Mouse (Mus musculus) stomach, postnatal 0 days (tissue): ENCODE measurements around the gene Slc7a15. TPM values are rescaled to one million over a fixed set of nuclear protein-coding genes. Genes with fewer than 3 reads are reported as not detected.
"Not testable (repeated sequence)": the region's sequence is repeated elsewhere in the genome, so short reads cannot be mapped to it uniquely, and the experiment has no call there.

ENCODE experiments used
- ATAC-seq: fragments of 200-750 bp; cut with Nextera tagmentation; 2 replicates; pipeline ENCODE4 v1.8.0; 2017; ENCODE audit not compliant: low FRiP score, low TSS enrichment
- DNase-seq: peaks from one replicate; pipeline ENCODE4 v3.0.0-alpha.2; 2016; ENCODE audit warnings: low spot score
- H3K27ac ChIP-seq: fragments of 300-500 bp; sonication (generic); replicated peaks from 2 replicates; pipeline ENCODE4 v1.5.1; 2014; ENCODE audit warnings: mild to moderate bottlenecking, control low read depth
- H3K27me3 ChIP-seq: fragments of 300-500 bp; sonication (generic); 2 replicates; pipeline ENCODE4 v1.6.1; 2014; ENCODE audit warnings: low read length; ENCODE audit not compliant: control insufficient read depth, insufficient read depth
- H3K36me3 ChIP-seq: fragments of 300-500 bp; sonication (generic); 2 replicates; pipeline ENCODE4 v1.6.1; 2014; ENCODE audit warnings: low read length, mixed read lengths; ENCODE audit not compliant: control insufficient read depth, insufficient read depth
- H3K4me1 ChIP-seq: fragments of 300-500 bp; sonication (generic); replicated peaks from 2 replicates; pipeline ENCODE4 v1.6.1; 2014; ENCODE audit warnings: antibody characterized with exemption; ENCODE audit not compliant: control insufficient read depth, insufficient read depth
- H3K4me2 ChIP-seq: fragments of 300-500 bp; sonication (generic); replicated peaks from 2 replicates; pipeline ENCODE4 v1.6.1; 2014; ENCODE audit warnings: low read depth, mild to moderate bottlenecking, control low read depth, moderate library complexity
- H3K4me3 ChIP-seq: fragments of 300-500 bp; sonication (generic); 2 replicates; pipeline ENCODE4 v1.5.1; 2014; ENCODE audit warnings: low read depth, low read length, control low read depth
- H3K9ac ChIP-seq: fragments of 300-500 bp; sonication (generic); 2 replicates; pipeline ENCODE4 v1.6.1; 2014; ENCODE audit warnings: mild to moderate bottlenecking, low read length, control low read depth, mixed read lengths
- H3K9me3 ChIP-seq: fragments of 300-500 bp; sonication (generic); 2 replicates; pipeline ENCODE4 v1.6.1; 2016; ENCODE audit warnings: low read length; ENCODE audit not compliant: control insufficient read depth
- CTCF ChIP-seq: IDR thresholded peaks from 2 replicates; pipeline ENCODE4 v1.5.1; 2016; ENCODE audit warnings: antibody characterized with exemption, low read depth, mild to moderate bottlenecking, moderate library complexity
- EP300 ChIP-seq: optimal IDR thresholded peaks from 2 replicates; pipeline ENCODE3; 2016; ENCODE audit warnings: antibody characterized with exemption
- WGBS: fragments of 180-500 bp; shearing (Covaris S2); extraction: QIAGEN DNeasy Blood & Tissue Kit; methylation state at CpG from one replicate; pipeline ENCODE4 v1.1.7; 2014; 5-methylcytosine and 5-hydroxymethylcytosine counted together
- polyA plus RNA-seq: library from polyadenylated mRNA; unstranded; fragments of >200 nt; fragmentation: Nextera tagmentation; extraction: Ambion mirVana; gene quantifications from 2 replicates; pipeline ENCODE4 v1.2.1, GENCODE M21; 2015

Gene Slc7a15
- not detected in 2 replicates for polyA plus RNA-seq

GRCm38 (mm10) chr12:8598966-8599365 is at the start of gene Slc7a15:
Gene Slc7a15 (minus strand): TSS chr12:8599066.
- not testable (repeated sequence) for H3K36me3 ChIP-seq, H3K4me3 ChIP-seq, H3K27ac ChIP-seq, H3K27me3 ChIP-seq, ATAC-seq, H3K9ac ChIP-seq, H3K4me2 ChIP-seq, H3K4me1 ChIP-seq, DNase-seq, H3K9me3 ChIP-seq
- 93% methylated on average over 7 of the region's 7 CpGs for WGBS

GRCm38 (mm10) chr12:8648211-8648610 is 49.3 kb upstream of the Slc7a15 start:
- H3K27me3 ChIP-seq, H3K9me3 ChIP-seq, H3K27ac ChIP-seq, H3K4me2 ChIP-seq, ATAC-seq, H3K36me3 ChIP-seq, H3K4me3 ChIP-seq, H3K4me1 ChIP-seq, H3K9ac ChIP-seq, DNase-seq: not testable (repeated sequence)
- 50% methylated on average over 8 of the region's 8 CpGs for WGBS

GRCm38 (mm10) chr12:8641425-8641735 is 42.5 kb upstream of the Slc7a15 start:
- WGBS = 7% methylated on average over 10 of the region's 10 CpGs
- DNase-seq = no peak
- H3K27ac ChIP-seq = no peak overlapping the region; the same call in 1 of the 2 replicates

GRCm38 (mm10) chr12:8640711-8641424 is 42.0 kb upstream of the Slc7a15 start:
- Histone ChIP-seq H3K4me3 (peak overlapping the region; percentile 89), H3K36me3 (no peaks in the 10 kb centered on the region), H3K27me3 (no peaks in the 10 kb centered on the region), H3K4me1 (no peaks in the 10 kb centered on the region), H3K4me2 (peak overlapping the region; percentile 59), H3K27ac (peak overlapping the region; percentile 98), H3K9ac (peak overlapping the region; percentile 96), H3K9me3 (no peaks in the 10 kb centered on the region)
- ATAC-seq (peak; percentile 98), DNase-seq (peak; percentile 97)
- WGBS = under 1% methylated on average over 46 of the region's 47 CpGs
- TF ChIP-seq EP300 (no peak), CTCF (peak; percentile 34; the same call in 1 of the 2 replicates)

More at GRCm38 (mm10) chr12:8641425-8641735, 42.5 kb upstream of the Slc7a15 start:
- Histone ChIP-seq H3K36me3 (no peaks in the 10 kb centered on the region), H3K9me3 (no peaks in the 10 kb centered on the region), H3K9ac (peak overlapping the region; percentile 96), H3K4me2 (peak overlapping the region; percentile 59), H3K4me1 (no peaks in the 10 kb centered on the region), H3K27me3 (no peaks in the 10 kb centered on the region), H3K4me3 (peak overlapping the region; percentile 89)
- TF ChIP-seq CTCF (no peak), EP300 (no peak)
- ATAC-seq = 0 out of 2 replicates have a peak, but pooled peaks have one; percentile 8

- peak overlapping the region; percentile 52 for H3K4me2 ChIP-seq
- peak overlapping the region; percentile 89 for H3K4me3 ChIP-seq
- not testable (repeated sequence) for H3K27me3 ChIP-seq, DNase-seq, H3K36me3 ChIP-seq, H3K4me1 ChIP-seq, H3K9me3 ChIP-seq, H3K9ac ChIP-seq, H3K27ac ChIP-seq, ATAC-seq
- WGBS = 1% methylated on average over 2 of the region's 2 CpGs
Measured at GRCm38 (mm10) chr12:8640186-8640585, 41.3 kb upstream of the Slc7a15 start.

GRCm38 (mm10) chr12:8638411-8639087 is 39.7 kb upstream of the Slc7a15 start:
- H3K9ac ChIP-seq, H3K4me2 ChIP-seq, H3K4me1 ChIP-seq, H3K9me3 ChIP-seq, H3K36me3 ChIP-seq, H3K27ac ChIP-seq, ATAC-seq, H3K4me3 ChIP-seq, H3K27me3 ChIP-seq: not testable (repeated sequence)
- peak; percentile 79 for DNase-seq
- WGBS = 76% methylated on average over 10 of the region's 10 CpGs
- TF ChIP-seq CTCF = peak; percentile 90
